Mouse (Mus musculus): Measurements from ENCODE around the gene Pkd1. TPM values are rescaled to one million over a fixed set of nuclear protein-coding genes. Genes with fewer than 3 reads are reported as not detected.

Pkd1 gene
- polyA plus RNA-seq, 1 experiment from 2014 or later, result 2.6 TPM

DNA sequence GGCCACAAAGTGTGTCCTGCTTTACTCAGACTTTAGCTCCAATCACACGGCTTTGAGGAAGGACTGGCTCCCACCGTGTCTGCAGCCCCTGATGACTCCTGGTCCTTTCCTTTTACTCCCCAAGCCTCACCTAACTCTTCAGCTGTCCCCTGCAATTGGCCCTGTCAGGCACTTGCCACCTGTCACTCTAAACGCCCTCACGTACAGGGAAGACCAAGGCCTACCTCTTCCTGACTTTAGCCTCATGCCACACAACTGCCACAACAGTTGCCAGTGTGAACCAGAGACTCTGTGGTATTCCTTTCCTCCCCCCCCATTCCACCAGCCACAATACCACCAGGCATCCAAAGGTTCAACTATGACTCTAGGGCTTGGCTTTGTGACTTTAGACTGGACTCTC lies 29.2 kb upstream of the Pkd1 start:
- WGBS (ENCODE audit: insufficient replicate concordance), result 74% methylated on average over 4 of the region's 4 CpGs
- Histone ChIP-seq H3K4me3 (replicated peaks) (no peak overlapping the region), H3K27ac (replicated peaks) (no peak overlapping the region), H3K4me1 (replicated peaks) (peaks cover 8% of the 10 kb centered on the region; the same call in 1 of the 2 replicates), H3K9me3 (replicated peaks) (no peaks in the 10 kb centered on the region), H3K4me2 (no peak overlapping the region), H3K36me3 (replicated peaks) (peaks cover 44% of the 10 kb centered on the region), H3K9ac (no peak overlapping the region), H3K27me3 (no peaks in the 10 kb centered on the region)
- no peak for ATAC-seq (ENCODE audit: insufficient read depth)

DNA sequence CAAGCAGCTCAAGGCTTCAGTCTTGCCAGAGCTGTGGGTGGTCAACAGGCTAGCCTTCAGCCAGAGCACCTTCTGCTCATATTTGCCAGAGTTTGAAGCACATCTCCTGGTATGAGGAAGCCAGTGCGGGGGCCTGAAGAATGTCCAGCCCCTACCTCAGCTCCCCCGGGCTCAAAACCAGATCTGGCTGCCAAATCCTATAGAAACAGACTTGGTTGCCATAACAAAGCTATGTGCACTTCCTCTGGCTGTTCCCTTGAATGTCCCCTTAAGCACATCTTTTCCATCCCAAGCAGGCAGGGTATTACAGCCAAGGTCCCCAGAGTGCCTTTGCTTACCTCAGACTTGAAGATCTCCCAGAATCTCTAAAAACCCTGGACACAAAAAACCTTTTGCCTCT lies 24.9 kb upstream of the Pkd1 start:
- ATAC-seq (ENCODE audit: insufficient read depth), result no peak
- no peak overlapping the region for H3K9ac ChIP-seq
- peaks cover 14% of the 10 kb centered on the region; the same call in 1 of the 2 replicates for H3K36me3 ChIP-seq (replicated peaks)
- no peaks in the 10 kb centered on the region for H3K27me3 ChIP-seq
- H3K4me3 ChIP-seq (replicated peaks), result no peak overlapping the region
- H3K9me3 ChIP-seq (replicated peaks), result no peaks in the 10 kb centered on the region
- 71% methylated on average over 2 of the region's 2 CpGs for WGBS (ENCODE audit: insufficient replicate concordance)
- H3K4me1 ChIP-seq (replicated peaks), result peaks cover 41% of the 10 kb centered on the region
- no peak overlapping the region for H3K27ac ChIP-seq (replicated peaks)
- no peak overlapping the region for H3K4me2 ChIP-seq

DNA sequence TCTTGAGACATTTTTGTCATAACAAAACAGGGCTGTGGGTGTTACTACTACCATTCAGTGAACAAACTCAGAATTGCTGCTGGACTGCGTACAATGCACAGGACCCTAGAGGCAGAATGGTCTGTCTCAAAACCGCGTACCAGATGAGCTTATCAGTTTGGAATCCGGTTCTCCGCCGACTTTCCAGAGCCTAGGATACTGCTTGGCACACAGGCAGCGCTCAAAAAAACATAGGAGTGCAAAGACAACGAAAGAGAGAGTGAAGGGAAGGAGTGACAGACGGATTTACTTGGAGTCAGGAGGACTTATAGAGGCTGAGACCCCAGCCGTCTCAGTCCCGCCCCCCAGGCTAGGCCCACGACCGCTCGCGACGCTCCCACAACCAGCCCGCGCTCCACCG lies 22.3 kb upstream of the Pkd1 start:
- H3K4me2 ChIP-seq, result peak overlapping the region; percentile 78
- under 1% methylated on average over 18 of the region's 19 CpGs for WGBS (ENCODE audit: insufficient replicate concordance)

GRCm38 (mm10) chr17:24527723-24528559 lies 21.7 kb upstream of the Pkd1 start, which contains the start of gene Traf7:
Gene Traf7, minus strand, starts transcription at chr17:24527938.
- ATAC-seq (ENCODE audit: insufficient read depth), result peak; percentile 95
- under 1% methylated on average over 40 of the region's 40 CpGs for WGBS (ENCODE audit: insufficient replicate concordance)

More for the DNA sequence above, 22.3 kb upstream of the Pkd1 start:
- Histone ChIP-seq H3K9ac (peak overlapping the region; percentile 83), H3K9me3 (replicated peaks) (no peaks in the 10 kb centered on the region), H3K27ac (replicated peaks) (peak overlapping the region; percentile 75), H3K36me3 (replicated peaks) (peaks cover 21% of the 10 kb centered on the region; the same call in 1 of the 2 replicates), H3K27me3 (no peaks in the 10 kb centered on the region), H3K4me1 (replicated peaks) (peaks cover 60% of the 10 kb centered on the region), H3K4me3 (replicated peaks) (peak overlapping the region; percentile 78)
- no peak for ATAC-seq (ENCODE audit: insufficient read depth)

DNA sequence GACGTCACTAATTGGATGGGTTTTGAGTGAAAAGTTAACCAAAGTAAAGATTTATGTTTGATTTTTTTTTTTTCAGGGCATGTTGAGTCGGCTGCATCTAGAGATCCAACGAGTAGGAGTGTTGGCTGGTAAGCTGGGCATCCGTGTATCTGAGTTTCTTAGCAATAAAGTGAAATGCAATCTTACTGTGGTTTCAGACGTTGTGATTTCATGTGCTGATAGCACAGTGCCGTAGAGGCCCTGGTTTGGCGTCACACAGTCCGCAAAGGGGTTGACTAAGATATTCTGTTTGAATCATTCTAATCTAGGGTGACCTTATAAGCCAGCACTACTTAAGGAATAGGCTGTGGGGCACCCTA lies 21.1 kb upstream of the Pkd1 start:
- peak overlapping the region; percentile 84 for H3K27ac ChIP-seq (replicated peaks)
- 0% methylated on average over 8 of the region's 8 CpGs for WGBS (ENCODE audit: insufficient replicate concordance)
- peaks cover 21% of the 10 kb centered on the region; the same call in 1 of the 2 replicates for H3K36me3 ChIP-seq (replicated peaks)
- peaks cover 72% of the 10 kb centered on the region for H3K4me1 ChIP-seq (replicated peaks)
- H3K4me3 ChIP-seq (replicated peaks), result peak overlapping the region; percentile 78
- no peaks in the 10 kb centered on the region for H3K9me3 ChIP-seq (replicated peaks)
- no peaks in the 10 kb centered on the region for H3K27me3 ChIP-seq
- peak overlapping the region; percentile 85 for H3K4me2 ChIP-seq
- H3K9ac ChIP-seq, result peak overlapping the region; percentile 67
- no peak for ATAC-seq (ENCODE audit: insufficient read depth)

More at GRCm38 (mm10) chr17:24527723-24528559, 21.7 kb upstream of the Pkd1 start, which contains the start of gene Traf7:
- Histone ChIP-seq H3K4me3 (replicated peaks) (peak within 1 kb of the TSS; percentile 78), H3K4me2 (peak within 1 kb of the TSS; percentile 85), H3K36me3 (replicated peaks) (peaks cover 21% of the 10 kb centered on the region; the same call in 1 of the 2 replicates), H3K27me3 (no peaks in the 10 kb centered on the region), H3K9me3 (replicated peaks) (no peaks in the 10 kb centered on the region), H3K4me1 (replicated peaks) (peaks cover 66% of the 10 kb centered on the region), H3K9ac (peak within 1 kb of the TSS; percentile 83), H3K27ac (replicated peaks) (peak within 1 kb of the TSS; percentile 84)

- Histone ChIP-seq H3K36me3 (replicated peaks) (peaks cover 21% of the 10 kb centered on the region; the same call in 1 of the 2 replicates), H3K4me2 (peak overlapping the region; percentile 85), H3K4me1 (replicated peaks) (peaks cover 77% of the 10 kb centered on the region), H3K9me3 (replicated peaks) (no peaks in the 10 kb centered on the region), H3K4me3 (replicated peaks) (peak overlapping the region; percentile 78), H3K27me3 (no peaks in the 10 kb centered on the region), H3K27ac (replicated peaks) (peak overlapping the region; percentile 84), H3K9ac (peak overlapping the region; percentile 67)
- ATAC-seq (ENCODE audit: insufficient read depth), result no peak
- WGBS (ENCODE audit: insufficient replicate concordance), result 1% methylated on average over 4 of the region's 4 CpGs
These were observed 20.6 kb upstream of the Pkd1 start for GRCm38 (mm10) chr17:24529007-24529451.

DNA sequence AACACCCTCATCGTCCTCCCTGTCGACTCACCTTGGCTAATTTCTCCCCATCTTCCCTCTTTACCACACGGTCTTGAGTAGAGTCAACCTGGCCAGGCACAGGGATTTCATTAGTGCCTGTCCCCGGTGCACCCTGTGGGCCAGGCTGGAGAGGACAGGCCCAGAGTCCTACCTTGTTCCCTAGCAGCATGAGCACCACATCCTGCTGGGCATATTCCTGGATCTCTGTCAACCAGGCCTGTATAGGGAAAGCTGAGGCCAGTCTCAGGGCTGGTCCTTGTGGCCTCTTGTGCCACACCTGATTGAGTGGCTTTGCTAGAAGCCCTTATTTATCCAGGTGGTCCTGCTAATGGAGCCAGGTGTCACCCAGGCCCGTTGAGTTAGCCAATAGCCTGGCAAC lies 19.8 kb upstream of the Pkd1 start:
- no peak for ATAC-seq (ENCODE audit: insufficient read depth)
- WGBS (ENCODE audit: insufficient replicate concordance), result 17% methylated on average over 5 of the region's 5 CpGs
- H3K27ac ChIP-seq (replicated peaks), result peak overlapping the region; percentile 84

DNA sequence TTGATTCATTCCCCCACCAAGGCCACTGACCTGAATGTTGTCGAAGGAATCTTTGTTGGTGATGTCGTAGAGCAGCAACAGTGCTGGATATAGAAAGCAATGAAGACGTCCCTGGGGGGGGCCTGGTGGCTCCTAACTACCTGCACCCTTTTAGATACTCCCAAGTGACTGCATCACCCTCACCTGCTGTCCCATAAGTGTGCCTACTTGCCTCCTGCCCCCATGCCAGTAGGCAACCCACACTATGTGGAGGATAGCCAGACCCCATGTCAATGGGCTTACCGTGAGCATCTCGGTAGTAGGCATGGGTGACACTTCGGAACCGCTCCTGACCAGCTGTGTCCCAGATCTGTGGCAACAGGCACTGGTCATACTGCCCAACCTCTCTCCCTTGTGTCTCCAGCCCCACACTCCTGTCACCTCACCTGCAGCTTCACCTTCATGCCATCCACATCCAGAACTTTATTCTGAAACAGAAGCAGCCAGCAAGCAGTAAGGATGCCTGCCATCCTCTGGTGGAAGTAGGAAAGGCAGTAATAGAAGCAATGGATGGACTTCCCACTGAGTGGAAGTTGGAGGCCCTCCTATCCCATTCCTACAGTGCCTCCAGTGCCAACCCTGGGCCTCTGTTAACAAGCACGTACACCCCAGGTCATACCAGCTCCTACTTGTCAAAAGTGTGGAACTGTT lies 19.1 kb upstream of the Pkd1 start:
- Histone ChIP-seq H3K9ac (peak overlapping the region; percentile 67; the same call in 1 of the 2 replicates), H3K9me3 (replicated peaks) (no peaks in the 10 kb centered on the region), H3K27ac (replicated peaks) (peak overlapping the region; percentile 84; the same call in 1 of the 2 replicates), H3K4me1 (replicated peaks) (peaks cover 71% of the 10 kb centered on the region), H3K4me2 (peak overlapping the region; percentile 85), H3K4me3 (replicated peaks) (peak overlapping the region; percentile 78), H3K27me3 (no peaks in the 10 kb centered on the region), H3K36me3 (replicated peaks) (peaks cover 21% of the 10 kb centered on the region; the same call in 1 of the 2 replicates)
- ATAC-seq (ENCODE audit: insufficient read depth), result no peak
- WGBS (ENCODE audit: insufficient replicate concordance), result 24% methylated on average over 8 of the region's 8 CpGs

More for the DNA sequence above, 19.8 kb upstream of the Pkd1 start:
- H3K4me2 ChIP-seq, result peak overlapping the region; percentile 85
- H3K9me3 ChIP-seq (replicated peaks), result no peaks in the 10 kb centered on the region
- peak overlapping the region; percentile 78 for H3K4me3 ChIP-seq (replicated peaks)
- no peaks in the 10 kb centered on the region for H3K27me3 ChIP-seq
- peaks cover 77% of the 10 kb centered on the region for H3K4me1 ChIP-seq (replicated peaks)
- H3K36me3 ChIP-seq (replicated peaks), result peaks cover 21% of the 10 kb centered on the region; the same call in 1 of the 2 replicates
- peak overlapping the region; percentile 67 for H3K9ac ChIP-seq

- no peak overlapping the region for H3K4me2 ChIP-seq
- no peak for ATAC-seq (ENCODE audit: insufficient read depth)
These were observed 18.6 kb upstream of the Pkd1 start for GRCm38 (mm10) chr17:24531064-24531463.

DNA sequence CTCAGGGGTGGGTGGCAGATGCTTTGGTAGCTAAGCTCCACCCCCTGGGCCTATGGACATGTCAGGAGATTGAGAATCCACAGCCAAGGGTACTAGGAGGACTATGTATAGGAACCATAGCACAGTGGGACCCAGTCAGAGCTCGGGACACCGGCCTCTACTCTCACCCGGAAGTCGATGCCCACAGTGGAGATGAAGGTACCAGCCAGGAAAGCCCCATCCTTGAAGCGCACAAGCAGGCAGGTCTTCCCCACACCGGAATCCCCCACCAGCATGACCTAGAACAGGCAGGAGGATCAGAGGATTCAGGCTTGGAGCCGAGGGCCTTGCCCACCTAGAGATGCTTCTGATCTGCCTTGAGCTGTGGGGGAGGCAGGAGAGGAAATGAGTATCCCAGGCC lies 17.6 kb upstream of the Pkd1 start:
- Histone ChIP-seq H3K36me3 (replicated peaks) (peaks cover 21% of the 10 kb centered on the region; the same call in 1 of the 2 replicates), H3K4me3 (replicated peaks) (no peak overlapping the region), H3K4me1 (replicated peaks) (peaks cover 55% of the 10 kb centered on the region), H3K27ac (replicated peaks) (no peak overlapping the region), H3K9ac (no peak overlapping the region), H3K9me3 (replicated peaks) (no peaks in the 10 kb centered on the region), H3K27me3 (peaks cover 5% of the 10 kb centered on the region; the same call in 1 of the 2 replicates), H3K4me2 (no peak overlapping the region)
- WGBS (ENCODE audit: insufficient replicate concordance), result 72% methylated on average over 7 of the region's 7 CpGs
- no peak for ATAC-seq (ENCODE audit: insufficient read depth)

More at GRCm38 (mm10) chr17:24531064-24531463, 18.6 kb upstream of the Pkd1 start:
- Histone ChIP-seq H3K36me3 (replicated peaks) (peaks cover 21% of the 10 kb centered on the region; the same call in 1 of the 2 replicates), H3K4me1 (replicated peaks) (peaks cover 65% of the 10 kb centered on the region), H3K9me3 (replicated peaks) (no peaks in the 10 kb centered on the region), H3K4me3 (replicated peaks) (no peak overlapping the region), H3K9ac (no peak overlapping the region), H3K27ac (replicated peaks) (peak overlapping the region; percentile 58; the same call in 1 of the 2 replicates), H3K27me3 (no peaks in the 10 kb centered on the region)
- 34% methylated on average over 3 of the region's 3 CpGs for WGBS (ENCODE audit: insufficient replicate concordance)

Measured in liver, embryonic 15.5 days (tissue).